Mouse (Mus musculus) frontal cortex, postnatal 14 days (tissue): ENCODE measurements around the gene Slit3.
A peak's percentile ranks its signal among the peaks of the same experiment; 100 is the strongest.

Experiments
- DNase-seq, 2 experiments: peaks; one replicate each; pipeline ENCODE4 v3.0.0; 2022; ENCODE audit warnings: low spot score in 2 of 2

Gene Slit3

GRCm38 (mm10) chr11:35124489-35125107, 3.6 kb downstream of the Slit3 start:
- DNase-seq: no peak

- DNase-seq: no peak
Measured at GRCm38 (mm10) chr11:35125108-35125490, 4.1 kb downstream of the Slit3 start.

DNA sequence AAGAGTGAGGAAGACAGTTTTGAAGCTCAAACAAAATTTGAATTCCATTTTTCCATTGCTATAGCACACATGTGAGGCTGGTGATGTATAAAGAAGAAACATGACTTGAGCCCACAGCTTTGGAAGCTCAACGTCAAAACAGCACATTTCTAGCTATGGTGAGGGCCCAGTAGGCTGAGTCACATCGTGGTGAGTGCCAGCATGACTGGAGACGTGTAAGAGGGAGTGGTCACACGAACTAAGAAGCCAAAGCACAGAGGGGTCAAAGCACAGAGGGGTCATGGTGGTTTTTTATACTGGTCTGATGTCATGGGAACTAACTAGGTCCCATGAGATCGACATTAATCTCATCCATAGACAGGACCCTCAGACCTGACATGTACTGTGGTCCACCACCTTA, 10.7 kb downstream of the Slit3 start:
- DNase-seq: no peak

DNA sequence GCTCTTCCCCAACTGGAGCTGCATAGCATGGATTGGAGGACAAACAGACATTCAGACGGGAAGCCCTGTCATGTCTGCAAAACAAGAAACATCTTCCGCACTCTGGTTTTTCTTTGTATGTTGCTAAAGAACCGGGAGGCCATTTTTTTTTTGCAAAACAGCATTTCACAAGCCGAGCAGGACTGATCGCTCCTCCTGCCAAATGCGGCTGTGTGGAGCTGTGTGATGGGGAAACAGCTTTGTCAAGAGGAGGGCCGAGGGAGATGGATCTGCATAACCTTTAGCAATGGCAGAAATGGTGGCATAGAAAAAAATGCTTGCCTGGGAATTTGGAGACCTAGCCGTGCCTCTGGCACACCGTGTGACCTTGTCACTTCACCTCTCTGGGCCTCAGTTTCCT, 15.6 kb downstream of the Slit3 start:
- DNase-seq: no peak

DNA sequence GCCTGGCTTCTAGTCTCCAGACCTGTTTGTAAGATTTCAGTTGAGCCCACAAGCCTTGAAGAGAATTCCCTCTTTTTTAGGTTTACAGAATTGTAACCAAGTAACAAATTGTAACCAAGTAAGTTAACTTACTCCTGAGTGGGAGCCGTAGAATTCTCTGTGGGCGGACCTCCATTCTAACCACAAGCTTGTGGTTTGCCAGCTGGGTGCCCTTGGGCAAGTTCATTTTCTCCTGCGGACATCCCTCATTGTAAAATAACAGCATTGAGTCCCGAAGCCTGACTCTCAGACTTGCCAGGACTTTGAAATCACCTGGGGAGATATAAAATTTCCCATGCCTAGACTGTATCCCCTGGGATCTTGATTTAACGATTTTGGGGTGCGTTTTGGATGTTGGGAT, 19.1 kb downstream of the Slit3 start:
- DNase-seq: no peak

DNA sequence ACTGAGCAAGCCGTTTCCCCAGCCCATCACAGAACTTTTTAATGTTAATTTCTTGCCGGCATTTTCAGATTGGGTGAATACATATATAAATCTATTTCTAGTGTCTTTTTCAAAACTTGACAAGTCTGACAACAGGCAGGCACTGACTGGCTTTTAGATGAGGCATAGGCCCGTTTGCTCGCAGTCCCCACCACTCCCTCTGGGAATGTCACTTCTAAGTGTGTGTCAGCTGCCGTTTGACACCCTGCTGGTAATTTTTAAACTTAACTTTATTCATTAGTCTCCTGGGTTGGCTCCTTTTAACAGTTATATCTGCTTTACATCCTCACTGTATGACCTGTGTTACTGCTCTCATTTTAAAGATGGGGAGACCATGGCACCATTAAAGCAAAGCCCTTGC, 21.2 kb downstream of the Slit3 start:
- no peak for DNase-seq

DNA sequence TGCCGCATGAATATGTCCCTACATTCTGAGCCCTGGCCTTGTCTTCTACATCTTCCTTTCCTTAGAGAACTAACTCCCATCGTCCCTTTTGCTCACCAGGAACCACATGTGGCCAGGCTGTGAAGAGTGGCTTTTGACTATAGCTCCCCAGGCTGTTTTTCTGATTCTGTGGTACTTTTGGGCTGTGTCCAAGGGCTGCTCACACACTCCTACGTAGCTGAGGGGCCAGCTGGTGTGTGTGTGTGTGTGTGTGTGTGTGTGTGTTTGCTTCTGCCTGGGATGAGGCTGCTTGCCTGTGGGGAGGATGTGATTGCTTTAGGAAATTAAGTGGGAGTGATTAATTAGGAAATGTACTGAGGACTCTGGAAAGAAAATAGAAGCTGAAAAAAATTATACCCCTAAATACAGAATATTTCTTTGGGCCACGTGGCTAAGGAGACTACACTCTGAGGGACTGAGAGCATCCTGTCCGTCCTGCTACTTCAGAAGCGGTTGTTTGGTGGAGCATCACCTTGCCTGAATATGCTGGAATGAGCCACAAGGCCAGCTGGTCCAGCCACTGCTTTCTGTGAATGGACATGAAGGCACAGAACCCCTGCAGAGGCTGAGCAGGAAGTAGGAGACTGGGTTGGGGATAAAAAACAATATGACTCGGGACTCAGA, 21.8 kb downstream of the Slit3 start:
- DNase-seq: peak in 1 of 2 experiments; percentile 48

DNA sequence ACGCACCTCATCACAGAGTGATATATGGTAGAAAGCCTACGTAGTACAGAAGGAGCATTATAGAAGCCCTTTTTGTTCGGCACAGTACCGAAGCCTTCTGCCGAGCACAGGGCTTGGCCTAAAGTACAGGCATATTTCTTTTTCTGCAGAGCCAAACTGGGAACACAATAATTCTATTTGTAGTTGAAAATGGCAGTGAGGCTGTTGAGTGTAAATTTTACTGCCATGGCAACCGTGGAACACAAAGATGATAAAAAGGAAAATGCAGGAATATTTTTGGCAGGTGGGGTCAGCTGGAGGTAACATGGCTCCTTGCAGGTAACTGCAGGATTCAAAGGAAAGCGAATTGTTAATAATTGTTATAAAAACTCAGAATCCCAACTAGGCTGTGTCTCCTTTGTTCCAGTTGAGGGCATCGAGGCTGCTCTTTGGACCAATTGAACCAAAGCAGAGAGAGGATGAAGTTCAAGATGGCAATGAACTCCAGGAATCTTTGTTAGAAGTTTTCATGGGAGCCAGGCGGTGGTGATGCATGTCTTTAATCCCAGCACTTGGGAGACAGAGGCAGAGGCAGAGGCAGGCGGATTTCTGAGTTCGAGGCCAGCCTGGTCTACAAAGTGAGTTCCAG, 26.9 kb downstream of the Slit3 start:
- no peak for DNase-seq

GRCm38 (mm10) chr11:35151539-35151951, 30.5 kb downstream of the Slit3 start:
- DNase-seq: no peak

DNA sequence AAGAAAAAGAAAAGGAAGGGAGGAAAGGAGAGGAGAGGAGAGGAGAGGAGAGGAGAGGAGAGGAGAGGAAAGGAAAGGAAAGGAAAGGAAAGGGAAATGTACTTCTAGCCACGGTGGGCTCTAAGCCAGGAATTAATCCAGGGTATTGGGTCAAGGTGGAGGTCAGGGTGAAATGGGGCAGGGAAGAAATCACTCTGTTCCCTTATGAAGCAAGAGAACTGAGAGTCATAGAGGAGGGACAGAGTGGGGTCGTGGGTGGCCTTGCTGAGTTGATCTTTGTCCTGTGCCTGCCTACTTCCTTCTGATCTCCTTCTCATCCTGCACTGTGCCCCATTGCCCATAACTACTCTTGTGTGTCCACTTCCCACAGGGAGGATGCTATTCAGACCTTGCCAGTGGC, 31.9 kb downstream of the Slit3 start:
- DNase-seq: no peak

GRCm38 (mm10) chr11:35154449-35154848, 33.4 kb downstream of the Slit3 start:
- no peak for DNase-seq

- no peak for DNase-seq
Measured at GRCm38 (mm10) chr11:35155281-35155680, 34.3 kb downstream of the Slit3 start.

GRCm38 (mm10) chr11:35156676-35157075, 35.7 kb downstream of the Slit3 start:
- no peak for DNase-seq

- DNase-seq: no peak
Measured at GRCm38 (mm10) chr11:35160682-35161211, 39.7 kb downstream of the Slit3 start.

- DNase-seq: no peak
Measured at GRCm38 (mm10) chr11:35163396-35163795, 42.4 kb downstream of the Slit3 start.

DNA sequence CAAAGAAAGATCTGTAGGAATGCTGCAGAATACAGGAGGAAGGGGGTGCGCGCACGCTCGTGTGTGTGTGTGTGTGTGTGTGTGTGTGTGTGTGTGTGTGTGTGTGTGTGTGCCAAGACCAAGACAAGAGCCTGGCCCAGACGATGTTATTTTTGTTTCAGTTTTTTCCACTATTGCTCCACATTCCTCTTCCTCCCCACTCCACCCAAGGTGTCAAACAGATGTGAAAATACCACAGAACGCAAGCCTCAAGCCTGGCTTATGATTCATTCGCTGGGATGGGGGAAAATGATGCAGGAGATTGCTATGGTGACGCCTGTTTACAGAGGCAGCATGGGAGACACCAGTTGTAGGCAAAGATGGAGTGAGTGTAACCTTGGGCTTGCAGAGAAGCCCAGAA, 46.2 kb downstream of the Slit3 start:
- no peak for DNase-seq

DNA sequence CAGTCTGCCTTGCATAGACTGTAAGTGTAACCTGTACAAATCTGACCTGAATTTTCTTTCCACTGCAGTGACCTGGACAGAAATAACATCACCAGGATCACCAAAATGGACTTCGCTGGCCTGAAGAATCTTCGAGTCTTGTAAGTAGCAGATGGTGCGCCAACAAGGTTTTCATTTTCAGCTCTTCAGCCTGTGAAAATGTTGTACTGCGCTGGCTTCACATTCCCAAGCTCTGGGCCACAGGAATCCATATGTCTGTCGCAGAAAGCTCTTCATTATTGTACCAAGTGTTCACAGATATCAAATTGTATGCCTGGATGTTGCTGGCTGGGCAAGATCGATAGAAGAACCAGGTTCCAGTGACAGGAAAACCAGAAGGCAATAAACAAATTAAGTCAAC, 50.5 kb downstream of the Slit3 start:
- DNase-seq: no peak

- no peak for DNase-seq
Measured at GRCm38 (mm10) chr11:35177564-35177963, 56.5 kb downstream of the Slit3 start.

DNA sequence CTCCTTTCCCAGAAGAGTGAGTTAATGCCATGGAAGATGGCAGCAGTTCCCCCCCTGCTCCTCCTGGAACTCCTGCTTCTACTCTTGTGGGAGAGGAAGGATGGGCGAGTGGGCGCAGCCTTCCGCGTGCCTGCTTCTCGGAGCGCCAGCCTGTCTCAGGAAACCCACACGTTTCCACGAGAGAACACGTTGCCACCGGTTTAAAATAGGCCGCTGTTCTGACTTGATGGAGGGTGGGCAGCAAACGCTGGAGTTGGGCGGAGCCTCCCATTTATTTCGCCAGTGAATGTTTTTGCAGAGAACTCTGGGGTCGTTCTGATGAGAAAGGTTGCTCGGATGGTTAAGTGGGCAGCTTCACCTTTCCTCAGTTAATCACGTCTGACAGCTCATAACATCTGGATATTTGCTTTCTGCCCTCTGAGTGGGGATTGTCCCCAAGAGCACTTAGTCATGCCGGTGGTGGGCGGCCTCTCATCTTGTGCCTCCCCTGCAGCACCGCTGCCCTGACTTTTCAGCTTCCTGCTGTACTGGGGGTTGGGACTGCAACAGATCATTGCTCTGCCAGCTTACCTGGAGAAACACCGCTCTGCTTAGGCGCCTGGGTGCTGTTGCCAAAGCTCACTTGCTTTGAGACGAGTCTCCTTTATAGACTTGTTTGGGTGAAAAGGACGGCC, 57.3 kb downstream of the Slit3 start:
- DNase-seq: peak; percentile 65 to 72

DNA sequence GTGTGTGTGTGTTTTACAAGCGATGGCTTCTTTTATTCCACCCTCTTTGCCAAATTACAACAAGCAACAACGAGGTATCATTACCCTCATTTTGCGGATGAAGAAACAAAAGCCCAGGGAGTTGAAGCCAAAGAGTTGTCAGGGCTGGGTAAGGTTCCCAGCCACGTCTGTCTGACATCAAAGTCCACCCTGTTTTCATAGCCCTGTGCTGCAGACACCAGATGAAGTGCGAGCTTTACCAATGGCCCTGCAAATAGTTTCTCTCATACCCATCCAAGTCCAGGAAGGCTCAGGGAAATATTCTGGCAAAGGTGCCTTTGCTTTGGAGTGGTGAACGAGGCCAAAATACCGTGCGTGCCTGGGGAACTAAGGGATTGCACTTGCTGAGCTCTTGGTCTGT, 58.3 kb downstream of the Slit3 start:
- no peak for DNase-seq

DNA sequence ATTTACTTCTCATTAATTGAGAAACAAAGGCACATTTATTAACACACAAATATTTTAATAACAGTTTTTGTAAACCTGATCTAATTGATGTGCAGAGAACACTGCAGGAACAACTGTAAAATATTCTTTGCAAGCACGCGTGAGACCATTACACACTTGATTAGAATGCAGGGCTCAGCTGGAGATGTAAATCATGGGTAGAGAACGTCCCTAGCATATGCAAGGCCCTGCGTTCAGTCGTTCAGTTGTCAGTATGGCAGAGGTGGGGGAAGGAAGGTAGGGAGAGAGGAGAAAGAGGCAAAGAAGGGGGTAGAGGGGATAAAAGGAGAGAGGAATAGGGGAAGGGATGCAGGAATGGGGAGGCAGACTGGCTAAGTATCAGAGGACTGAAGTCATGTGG, 61.9 kb downstream of the Slit3 start:
- no peak for DNase-seq

DNA sequence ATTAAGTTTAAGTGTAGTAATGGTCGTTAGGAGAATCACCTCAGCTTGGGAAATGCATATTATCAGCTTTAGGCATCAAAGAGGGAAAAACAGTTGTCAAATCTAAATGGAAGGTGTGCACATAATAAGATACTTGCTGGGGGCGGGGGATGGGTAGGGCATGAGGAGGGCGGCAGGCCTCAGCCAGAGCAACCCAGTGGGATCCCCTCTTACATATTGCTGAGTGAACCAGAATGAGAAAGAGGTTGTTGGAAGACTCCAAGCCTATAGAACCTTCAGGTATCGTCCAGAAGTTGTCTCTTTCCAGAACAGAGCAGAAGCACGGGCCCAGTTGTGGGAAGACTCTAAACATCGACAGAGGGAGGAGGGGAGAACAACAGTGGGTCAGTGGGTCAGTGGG, 73.8 kb downstream of the Slit3 start:
- DNase-seq: no peak

DNA sequence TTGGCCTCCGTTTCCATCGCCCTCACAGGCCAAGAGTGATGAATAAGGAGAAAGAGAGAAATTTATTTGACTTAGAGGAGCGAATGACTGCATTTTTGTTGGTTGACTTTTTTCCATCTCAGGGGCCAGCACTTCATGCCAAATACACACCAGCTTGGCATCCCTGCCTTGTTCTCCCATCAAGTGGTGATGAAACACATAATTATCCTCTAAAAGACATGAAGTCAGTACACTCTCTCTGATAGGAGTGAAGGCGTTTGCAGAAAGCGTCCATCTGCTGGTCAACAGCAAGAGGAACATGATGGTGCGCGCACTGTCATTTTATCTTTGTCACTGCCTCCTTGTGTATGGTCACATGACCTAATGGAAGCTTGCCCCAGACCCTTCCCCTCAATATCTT, 75.8 kb downstream of the Slit3 start:
- no peak for DNase-seq
